Mouse (Mus musculus): ENCODE measurements at regions not wholly inside any gene's neighbourhood (a gene's known extent, or its start where the extent isn't known, plus 50 kb on each side); places are given as distances from the start of the nearest gene placed in this dataset.
"Not testable (repeated sequence)": the region's sequence is repeated elsewhere in the genome, so short reads cannot be mapped to it uniquely, and the experiment has no call there.

DNA sequence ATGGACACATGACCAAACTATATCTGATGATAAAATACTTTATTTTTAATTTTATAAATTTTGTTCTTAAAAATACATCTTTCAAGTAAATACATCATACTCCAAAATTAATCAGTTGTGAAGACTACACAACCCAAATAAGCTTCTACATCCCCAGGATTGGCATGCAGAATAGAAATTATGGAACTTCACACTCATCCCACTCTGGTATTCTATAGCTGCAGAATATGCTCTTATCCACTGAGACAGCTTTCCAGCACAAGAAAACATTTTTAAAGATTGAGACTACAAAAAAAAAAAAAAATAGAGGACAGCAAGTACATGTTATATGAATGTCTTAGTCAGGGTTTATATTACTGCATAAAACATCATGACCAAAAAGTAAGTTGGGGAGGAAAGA lies 94.4 kb downstream of the Gm11232 start:
- no peak for DNase-seq

DNA sequence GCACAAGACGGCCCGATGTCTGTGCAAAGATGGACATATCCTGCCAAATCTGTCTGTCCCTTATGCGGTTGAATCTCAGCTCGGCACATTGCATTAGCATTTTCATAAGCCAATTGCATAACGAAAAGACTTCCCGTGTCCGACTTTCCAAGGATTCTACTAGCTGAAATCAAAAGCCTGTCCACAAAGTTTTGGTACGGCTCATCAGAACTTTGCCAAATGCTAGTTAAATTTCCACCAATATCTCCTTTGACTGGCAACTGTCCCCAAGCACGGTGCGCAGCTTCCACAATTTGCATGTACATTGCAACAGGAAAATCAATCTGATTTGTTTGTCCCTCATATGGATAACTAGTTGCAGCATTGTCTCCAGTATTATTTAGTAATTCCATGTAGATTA lies 117.2 kb downstream of the Gm11232 start:
- no peak for DNase-seq

DNA sequence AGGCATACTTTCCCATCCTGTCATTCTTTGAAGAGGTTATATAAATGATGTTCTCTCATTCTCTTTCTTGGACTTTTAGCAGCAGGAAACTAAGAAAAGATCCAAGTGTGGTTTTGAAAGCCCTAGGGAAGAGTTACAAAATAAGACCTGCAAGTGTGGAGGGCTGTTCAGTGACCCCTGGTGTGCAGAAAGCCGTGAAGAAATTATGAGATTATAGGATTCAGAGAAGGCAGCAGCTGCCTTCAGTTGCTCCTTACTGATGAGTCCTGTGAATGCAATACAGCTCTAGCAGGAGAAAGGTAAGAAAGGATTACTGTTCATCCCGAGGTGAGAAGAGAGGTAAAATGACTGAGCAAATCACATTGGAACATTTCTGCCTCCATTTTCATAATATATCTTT lies 130.7 kb downstream of the Gm11232 start:
- peak; percentile 41 for DNase-seq

DNA sequence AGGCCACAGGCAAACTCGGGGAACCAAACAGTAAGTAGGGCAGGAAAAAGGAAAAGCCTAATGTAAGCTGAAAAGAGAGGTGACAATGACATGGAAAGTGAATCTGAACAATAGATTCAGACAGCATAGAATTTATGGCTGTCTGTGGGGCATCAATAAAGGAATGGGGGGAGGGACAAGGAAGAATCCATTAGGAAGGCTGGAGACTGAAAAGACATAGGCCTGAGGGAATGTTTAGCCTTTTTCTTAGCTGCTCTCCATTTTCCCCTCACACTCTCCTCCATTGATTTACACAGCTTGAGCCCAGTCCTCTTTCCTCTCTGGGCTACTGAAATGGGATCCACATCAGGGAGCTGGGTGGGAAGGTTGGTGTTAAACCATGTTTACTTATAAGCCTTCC lies 131.1 kb downstream of the Gm11232 start:
- peak; percentile 54 for DNase-seq

DNA sequence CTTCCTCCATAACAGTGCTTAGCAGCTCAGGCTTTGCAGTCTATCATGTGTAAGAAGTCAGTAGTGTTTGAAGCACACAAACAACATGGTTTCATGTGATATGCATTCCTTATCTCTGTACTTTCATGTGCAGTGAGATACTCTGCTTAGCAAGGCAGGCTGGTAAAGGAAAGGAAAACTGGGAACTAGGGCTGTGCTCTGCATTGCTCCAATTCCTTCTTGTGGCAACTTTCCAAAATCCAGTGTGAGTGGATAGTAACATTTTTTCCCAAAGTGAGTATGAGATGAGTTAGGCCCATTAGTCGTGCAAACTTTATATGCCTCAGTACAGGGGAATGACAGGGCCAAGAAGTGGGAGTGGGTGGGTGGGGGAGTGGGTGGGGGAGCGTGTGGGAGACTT lies 133.0 kb downstream of the Gm11232 start:
- DNase-seq, result peak; percentile 12

DNA sequence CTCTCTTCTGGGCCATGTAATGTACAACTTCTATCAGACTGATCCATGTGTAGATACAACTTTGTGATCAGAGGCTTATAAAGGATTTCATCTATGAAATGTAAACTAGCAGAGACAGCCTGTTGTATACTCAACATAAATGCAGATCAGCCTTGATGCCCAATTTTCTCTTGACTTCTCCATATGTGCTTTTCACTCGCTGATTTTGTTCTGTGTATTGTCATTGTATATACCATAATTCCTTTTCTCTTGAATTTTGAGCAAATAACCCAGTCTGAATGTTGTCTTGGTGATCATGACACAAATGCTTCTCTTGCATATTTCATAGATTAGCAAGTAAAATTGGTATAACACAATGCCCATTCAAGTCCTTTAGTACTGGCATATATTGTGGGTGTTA lies 144.0 kb downstream of the Gm11232 start:
- no peak for DNase-seq

DNA sequence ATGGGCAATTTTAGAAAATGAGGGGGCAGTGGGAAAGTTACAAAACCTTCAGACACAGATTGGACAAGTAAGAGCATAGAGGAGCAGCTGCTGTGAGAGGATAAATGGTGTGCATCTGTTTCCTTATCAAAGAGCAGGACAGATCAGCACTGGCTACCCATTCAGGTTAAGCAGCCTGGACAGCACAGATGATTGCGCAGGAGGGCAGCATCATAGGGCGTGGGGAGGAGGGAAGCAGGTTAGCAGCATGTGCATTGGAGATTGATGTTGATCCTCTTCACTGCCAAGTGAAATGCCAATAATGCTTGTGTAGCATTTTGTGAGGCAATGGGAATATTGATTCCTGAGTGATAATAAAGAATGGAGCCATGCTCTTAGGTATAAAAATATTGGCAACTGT lies 171.9 kb downstream of the Gm11232 start:
- no peak for DNase-seq

DNA sequence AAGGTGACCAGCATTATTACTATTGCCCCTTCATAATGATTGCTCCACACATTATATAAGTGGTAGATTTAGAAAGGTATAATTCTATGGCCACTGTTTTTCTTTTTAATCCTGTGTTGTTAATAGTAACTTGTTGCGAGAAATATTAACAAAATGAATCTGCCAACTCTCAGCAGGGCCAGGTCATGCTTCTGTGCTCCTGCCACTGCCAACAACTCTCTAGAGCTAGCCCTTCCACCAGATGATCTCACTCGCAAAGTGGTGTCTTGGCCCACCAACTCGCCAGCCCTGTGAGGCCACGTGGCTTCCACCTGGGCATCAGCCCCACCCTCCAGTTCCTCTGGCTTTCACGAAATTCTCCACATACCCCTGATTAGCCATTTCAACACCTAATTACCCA lies 197.1 kb downstream of the Gm11232 start:
- DNase-seq, result no peak

DNA sequence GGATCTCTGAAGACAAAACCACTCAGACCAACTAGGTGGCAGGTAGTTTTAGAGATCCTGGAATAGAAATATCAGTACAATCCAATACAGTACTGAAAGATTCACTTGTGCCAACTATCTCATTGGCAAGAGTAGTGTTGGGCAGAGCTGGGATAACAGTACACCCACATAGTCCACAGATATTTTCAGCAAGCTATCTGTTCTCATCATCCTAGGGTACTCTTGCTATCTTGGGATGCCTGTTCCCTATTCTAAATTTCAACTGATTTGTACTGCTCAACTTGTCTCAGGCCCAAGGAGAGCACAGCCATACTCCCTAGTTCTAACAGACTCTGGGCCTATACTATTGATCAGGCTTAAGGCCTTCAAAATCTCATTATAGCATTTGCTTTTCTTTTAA lies 218.6 kb downstream of the Gm11232 start:
- DNase-seq, result no peak

DNA sequence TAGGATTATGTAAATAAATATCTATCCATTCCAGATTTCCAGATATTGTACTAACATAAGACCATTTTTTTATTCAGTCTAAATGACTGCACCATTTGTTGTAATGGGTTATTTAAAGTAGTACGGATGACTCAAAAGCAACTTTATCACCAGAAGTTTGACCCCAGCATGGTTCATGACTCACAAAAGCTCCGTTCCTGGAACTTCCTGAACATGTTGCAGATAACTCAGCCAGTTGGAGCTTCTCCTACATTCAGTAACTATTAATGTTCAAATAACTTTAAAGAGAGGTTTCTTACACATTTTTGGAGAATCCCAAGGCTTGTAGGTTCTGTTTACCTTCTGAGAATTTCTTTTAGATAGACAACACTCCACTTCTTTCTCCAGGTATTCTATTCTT lies 219.8 kb downstream of the Gm11232 start:
- DNase-seq, result no peak

DNA sequence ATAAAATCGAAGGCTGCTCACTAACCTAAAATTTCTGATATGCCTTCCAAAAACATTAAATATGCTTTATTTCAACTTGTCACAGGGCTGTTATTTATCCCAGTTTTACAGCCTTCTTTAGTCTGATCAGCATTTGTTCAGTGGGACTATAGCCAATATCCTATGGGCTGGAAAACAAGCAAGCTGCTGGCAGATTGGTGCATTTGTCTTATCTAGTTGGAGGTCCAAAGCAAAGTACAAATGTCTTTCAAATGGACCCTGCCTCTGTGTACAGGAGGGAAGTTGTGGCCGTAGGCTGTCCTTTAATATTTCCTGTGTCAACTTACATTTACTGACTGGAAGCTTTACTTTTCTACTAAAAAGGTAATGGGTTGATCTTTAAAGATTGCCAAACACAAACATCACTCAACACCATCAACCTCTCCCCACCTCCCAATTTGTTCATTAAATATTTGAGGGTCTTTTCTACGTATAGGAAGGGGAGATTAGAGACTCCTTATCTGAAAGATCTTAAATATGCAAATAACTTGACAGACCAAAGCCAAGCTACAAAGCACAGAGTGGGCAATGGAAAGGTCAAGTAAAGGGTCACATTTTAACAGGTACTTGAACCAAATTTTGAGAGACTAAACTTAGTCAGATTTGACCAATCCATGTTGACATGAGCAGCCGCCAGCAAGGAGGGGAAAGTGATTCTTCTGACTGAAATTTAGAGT lies 233.4 kb downstream of the Gm11232 start:
- no peak for DNase-seq

DNA sequence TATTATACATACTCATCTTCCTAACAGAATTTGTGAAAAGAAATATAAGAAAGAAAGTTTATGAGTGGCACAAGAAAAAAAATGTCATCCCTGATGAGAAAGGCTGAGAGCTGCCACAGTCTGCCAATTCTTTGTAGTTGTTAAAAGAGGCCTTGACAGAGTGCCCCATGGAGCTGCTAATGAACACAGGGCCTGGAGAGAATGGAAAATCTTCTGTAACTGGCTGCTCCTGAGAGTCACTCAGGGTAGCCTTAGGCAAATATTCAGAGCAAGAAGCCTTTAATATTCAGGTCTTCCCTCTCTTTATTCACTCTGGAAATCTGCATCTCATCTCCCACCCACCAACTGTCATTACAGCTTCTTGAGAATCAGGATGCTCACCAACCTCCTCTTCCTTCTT lies 237.0 kb downstream of the Gm11232 start:
- DNase-seq, result peak; percentile 30

DNA sequence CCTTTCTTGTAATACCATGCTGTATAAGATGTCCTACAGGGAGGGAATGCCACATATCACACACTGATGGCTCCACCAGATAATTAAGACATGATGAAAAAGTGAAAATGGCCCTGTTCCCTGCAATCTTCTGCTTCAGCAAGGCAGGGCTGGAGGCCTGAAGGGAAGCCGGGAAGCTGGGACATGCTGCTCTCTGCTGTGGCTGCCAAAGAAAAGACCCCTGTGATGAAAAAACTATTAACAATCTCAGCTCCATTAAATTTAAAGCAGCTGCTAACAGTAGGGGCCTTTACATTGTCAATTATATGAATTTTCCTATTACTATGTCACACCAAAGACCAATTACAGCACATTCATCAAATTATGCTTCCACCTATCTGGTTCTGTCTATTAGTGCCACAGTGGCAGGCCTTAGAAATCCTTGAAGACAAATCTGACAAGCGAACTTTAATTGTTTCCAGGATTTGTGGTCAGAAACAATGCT lies 239.8 kb downstream of the Gm11232 start:
- DNase-seq, result peak; percentile 97

DNA sequence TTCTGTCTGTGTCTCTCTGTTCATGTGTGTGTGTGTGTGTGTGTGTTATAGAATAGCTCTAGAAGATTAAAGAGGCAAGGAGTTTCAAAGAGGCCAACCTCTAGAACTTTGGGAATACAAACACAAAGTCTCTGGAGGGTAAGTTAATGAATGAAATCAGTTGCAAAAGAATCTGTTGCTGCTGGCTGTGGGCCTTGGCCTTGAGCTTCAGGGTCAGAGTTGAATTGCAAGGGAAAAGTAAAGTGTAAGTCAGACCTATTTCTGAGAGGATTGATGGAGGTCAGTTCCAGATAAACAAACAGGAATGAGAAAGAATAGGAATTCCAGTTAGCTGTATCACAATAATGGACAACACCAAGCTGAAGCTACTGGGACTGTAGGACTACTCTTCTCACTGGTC lies 250.9 kb downstream of the Gm11232 start:
- no peak for DNase-seq

DNA sequence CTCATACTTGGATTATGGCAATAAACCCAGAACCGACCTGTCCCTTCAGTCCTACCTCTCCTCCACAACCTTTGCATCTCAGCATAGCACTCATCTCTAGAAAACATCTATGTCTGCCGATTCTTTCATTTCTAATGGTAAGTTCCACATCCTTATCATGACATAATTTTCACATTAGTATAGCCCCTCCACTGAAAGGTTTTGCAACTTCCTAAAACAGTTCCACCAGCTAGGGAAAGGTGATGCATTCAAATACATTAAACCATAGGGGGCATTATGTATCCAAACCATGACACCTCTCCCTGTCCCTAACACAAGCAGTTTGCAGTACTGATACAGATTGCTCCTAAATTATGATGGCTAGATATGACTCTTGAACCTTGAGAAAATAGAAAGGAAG lies 268.0 kb downstream of the Gm11232 start:
- DNase-seq, result no peak

DNA sequence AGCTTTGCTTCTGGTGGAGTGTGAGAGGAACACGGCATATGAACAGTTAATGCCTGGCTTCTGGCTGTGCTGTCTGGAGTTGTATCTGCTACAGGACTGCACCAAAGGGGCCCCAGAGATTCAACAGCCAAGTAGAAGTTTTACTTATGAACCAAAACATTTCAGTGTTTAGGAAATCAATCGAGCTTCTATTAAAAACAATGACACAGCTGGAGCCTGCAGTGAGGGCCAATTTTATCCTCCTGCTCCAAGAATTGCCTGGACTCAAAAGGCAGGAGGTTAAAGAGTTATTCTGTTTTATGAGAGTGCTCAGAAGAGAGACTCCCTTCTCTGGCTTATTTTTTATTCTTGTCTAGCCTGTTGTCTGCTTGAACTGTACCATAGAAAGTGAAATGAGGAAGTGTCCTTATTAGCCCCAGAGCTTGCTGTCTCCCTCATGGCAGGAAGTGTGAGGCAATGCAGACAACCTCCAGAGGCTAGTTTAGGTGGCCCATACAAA lies 269.1 kb downstream of the Gm11232 start:
- DNase-seq, result peak; percentile 33

DNA sequence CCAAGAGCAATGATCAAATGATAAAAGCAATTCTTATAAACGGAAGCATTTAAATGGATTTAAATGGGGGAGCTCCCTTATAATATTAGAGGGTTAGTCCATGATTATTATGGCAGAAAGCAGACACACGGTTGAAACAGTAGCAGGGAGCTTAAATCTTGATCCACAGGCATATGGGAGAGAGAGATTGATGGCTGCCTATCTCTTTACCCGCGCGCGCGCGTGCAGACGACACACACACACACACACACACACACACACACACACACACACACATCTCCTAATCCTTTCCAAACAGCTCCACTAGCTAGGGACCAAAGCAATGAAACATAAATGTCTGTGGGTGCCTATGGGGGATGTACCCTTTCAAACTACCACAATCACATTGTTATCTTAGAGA lies 269.7 kb downstream of the Gm11232 start:
- peak; percentile 53 for DNase-seq

DNA sequence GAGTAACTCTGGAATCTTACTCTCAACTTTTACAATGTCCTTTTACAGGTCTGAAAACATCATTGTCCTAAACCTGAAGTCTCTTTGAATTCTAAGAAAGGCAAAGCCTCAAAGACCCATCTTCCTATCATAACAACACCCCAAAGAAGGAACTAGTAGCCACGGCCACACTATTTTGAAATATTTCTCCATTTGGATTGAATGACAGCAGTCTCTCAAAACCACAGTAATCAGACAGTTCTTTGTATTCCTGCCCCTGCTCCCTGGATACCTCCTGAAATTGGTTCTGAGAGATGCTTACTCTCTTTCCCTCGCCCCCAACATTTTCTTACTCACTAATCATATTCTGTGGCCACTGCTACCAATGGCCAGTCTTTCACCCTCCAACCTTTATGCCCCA lies 276.8 kb downstream of the Gm11232 start:
- no peak for DNase-seq

DNA sequence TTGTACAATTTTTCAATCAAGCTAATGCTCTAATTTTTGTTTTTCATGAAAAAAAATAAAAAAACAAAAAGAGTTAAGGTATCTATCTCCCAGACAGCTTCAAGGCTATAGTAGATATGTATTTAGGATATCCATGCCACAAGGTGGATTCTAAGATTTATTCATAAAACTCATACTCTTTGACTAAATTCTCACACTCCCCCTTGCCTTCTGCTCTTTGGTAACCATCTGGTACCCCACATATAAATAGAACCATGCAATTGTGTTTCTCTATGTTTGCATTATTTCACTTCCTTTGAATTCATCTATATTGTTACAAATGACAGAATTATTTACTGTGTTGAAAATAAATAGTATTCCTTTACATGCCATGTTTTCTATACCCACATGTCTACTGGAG lies 287.2 kb downstream of the Gm11232 start:
- DNase-seq, result no peak

DNA sequence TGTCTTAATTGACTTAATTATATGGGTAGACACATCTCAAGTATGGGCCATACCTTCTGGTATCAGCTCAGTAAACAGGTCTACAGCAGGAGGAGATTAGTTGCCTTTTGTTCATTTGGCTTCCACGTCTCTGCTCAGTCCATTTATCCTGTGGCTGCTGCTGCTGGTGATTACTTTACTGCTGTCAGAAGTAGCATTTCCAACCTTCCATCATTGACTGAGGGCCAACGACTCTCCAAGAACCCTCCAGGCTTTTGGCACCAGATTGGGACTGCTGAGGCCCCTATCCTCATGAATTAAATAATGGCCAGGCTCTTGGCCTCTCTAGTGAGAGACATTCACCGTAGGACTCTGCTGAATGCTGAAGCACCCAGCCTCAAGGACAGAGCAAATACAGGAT lies 303.0 kb downstream of the Gm11232 start:
- no peak for DNase-seq

DNA sequence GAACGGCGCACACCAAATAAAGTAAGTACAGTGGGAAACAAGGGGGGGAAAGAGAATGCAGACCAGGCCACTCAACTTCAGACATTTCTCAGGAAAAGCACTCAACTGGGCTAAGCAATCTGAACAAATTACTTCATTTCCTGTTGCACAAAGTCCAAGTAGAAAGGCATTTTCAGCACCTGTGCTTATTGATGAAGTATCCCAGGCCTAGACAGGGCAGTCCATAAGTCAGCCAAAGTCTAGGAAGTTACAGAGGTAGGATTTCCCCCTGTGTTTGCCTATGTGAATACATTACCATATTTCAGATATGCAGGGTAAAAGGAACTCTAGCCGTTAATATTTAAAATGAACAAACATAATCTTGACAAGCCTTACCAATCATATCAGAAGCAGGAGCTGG lies 304.3 kb downstream of the Gm11232 start:
- DNase-seq, result no peak

DNA sequence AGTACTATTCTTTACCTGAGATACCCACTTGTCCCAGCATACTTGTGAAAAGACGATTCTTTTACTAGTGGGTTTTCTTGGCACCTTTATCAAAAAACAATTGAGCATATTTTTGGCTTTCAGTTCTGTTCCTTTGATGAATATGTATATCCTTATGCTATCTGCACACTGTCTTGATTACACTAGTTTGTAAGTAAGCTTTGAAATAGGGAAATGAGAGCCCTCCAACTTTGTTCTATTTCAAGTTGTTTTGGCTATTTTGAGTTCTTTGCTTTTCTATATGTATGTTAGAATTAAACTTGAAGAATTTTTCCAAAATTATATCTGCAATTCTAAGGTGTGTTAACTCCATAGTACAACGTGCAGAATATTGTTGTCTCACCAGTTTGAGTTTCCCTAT lies 311.3 kb downstream of the Gm11232 start:
- DNase-seq, result no peak

DNA sequence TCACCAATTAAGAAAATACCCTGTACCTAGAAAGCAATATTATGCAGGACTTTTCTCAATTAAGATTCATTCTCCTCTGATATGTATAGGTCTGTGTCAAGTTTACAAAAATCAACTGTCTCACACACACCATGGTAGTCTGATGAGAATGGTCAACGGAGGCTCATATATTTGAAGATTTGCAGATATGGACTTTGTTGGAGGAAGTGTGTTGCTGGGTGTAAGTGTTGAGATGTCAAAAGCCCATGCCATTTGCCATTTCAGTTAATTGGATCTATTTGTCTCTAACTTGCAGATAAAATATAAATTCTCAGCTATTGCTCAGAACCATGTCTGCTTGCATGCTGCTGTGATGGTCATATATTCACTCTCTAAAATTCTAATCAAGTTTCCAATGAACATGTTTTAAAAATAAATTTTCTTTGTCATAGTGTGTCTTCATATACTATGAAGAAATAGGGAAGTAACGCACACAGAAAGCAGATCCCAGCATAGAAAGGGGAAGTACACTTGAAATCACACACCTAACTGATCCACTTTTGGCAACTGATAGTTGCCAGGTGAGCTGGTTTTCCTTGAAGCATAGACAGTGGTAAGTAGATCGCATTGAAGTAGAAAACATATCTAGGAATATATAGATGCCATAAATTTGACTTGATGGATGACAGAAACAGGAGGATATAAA lies 326.4 kb downstream of the Gm11232 start:
- no peak for DNase-seq

DNA sequence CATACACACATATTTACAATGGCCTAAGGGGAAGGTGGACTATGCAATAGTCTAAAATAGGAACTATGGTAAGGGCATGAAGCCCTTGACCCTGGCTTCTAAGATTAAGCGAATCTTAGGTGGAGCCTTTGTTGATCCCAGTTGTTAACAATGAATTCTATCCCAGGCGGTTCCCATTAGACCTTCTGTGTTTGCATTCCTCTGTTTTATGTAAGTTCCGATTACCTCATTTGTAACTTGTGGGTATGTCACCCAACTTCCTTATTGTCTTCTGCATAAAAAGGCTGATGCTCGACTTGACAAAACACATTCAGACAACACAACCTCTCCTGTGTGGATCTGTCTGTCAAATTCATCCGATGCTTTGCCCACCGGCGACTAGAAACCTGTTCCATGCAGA lies 335.6 kb downstream of the Gm11232 start:
- DNase-seq, result not testable (repeated sequence)

DNA sequence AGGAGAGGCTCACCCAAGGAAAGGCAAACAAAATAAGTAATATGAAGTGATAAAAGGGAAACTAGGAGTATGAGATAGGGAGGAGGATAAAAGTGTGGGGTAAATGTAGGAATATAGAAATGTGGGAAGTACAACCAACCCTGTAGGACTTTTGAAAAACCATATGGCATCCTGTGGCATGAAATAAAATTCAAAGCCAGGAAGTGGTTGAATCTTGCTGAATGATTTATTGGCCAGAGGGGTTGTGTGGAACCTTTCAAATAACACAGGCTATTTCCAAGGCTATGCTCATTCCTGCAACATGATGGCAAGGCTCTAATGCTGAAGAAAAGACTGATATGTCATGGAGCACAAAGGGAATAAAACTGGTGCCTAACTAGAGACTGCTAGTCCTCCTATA lies 347.9 kb downstream of the Gm11232 start:
- DNase-seq, result no peak
